Mouse (Mus musculus) MEL (cell line): ENCODE measurements around the gene Ptgir. TPM values are rescaled to one million over a fixed set of nuclear protein-coding genes. Genes with fewer than 3 reads are reported as not detected.

Experiments used
- DNase-seq: peaks from one replicate; pipeline ENCODE4 v3.0.0; 2011; ENCODE audit warnings: low read depth, low spot score
- H3K27ac ChIP-seq: 2 replicates; pipeline ENCODE4 v1.5.1; 2012; ENCODE audit warnings: low read depth, mild to moderate bottlenecking, control low read depth, low read length, moderate library complexity; ENCODE audit not compliant: control insufficient read depth
- H3K27me3 ChIP-seq, 2 experiments: fragments of 150-350 bp in 1 of 2; sonication (generic) in 1 of 2; 2 replicates each; pipeline ENCODE4 v1.6.1; 2012; ENCODE audit warnings: low read length in 2 of 2, mild to moderate bottlenecking in 2 of 2, improper control_type of control experiment in 1 of 2, moderate library complexity in 1 of 2; ENCODE audit not compliant: insufficient read depth in 2 of 2, control insufficient read depth in 1 of 2
- H3K36me3 ChIP-seq, 2 experiments: 2 replicates each; pipeline ENCODE4 v1.6.1; 2012 to 2014; ENCODE audit warnings: low read length in 2 of 2, improper control_type of control experiment in 1 of 2, inconsistent platforms in 1 of 2, mild to moderate bottlenecking in 1 of 2; ENCODE audit not compliant: insufficient read depth in 2 of 2, control insufficient read depth in 1 of 2
- H3K4me1 ChIP-seq, 2 experiments: fragments of 150-350 bp in 1 of 2; sonication (generic) in 1 of 2; 2 replicates each; pipeline ENCODE4 v1.6.1; 2012; ENCODE audit warnings: low read length in 2 of 2, improper control_type of control experiment in 1 of 2, mild to moderate bottlenecking in 1 of 2; ENCODE audit not compliant: insufficient read depth in 2 of 2, control insufficient read depth in 1 of 2
- H3K4me3 ChIP-seq, 2 experiments: fragments of 150-350 bp in 1 of 2; sonication (generic) in 1 of 2; 2 replicates each; pipeline ENCODE4 v1.5.1; 2012; ENCODE audit warnings: low read depth in 2 of 2, low read length in 2 of 2, mild to moderate bottlenecking in 2 of 2, moderate library complexity in 2 of 2, control low read depth in 1 of 2, improper control_type of control experiment in 1 of 2; ENCODE audit not compliant: control insufficient read depth in 1 of 2, insufficient read depth in 1 of 2
- H3K79me2 ChIP-seq: 2 replicates; pipeline ENCODE4 v1.6.1; 2012; ENCODE audit warnings: mild to moderate bottlenecking, low read length, moderate library complexity; ENCODE audit not compliant: control insufficient read depth, poor library complexity, insufficient read depth
- H3K9ac ChIP-seq: 2 replicates; pipeline ENCODE4 v1.6.1; 2012; ENCODE audit warnings: low read depth, mild to moderate bottlenecking, control low read depth, low read length, moderate library complexity; ENCODE audit not compliant: control insufficient read depth, poor library complexity, severe bottlenecking
- H3K9me3 ChIP-seq: fragments of 150-350 bp; sonication (generic); replicated peaks from 2 replicates; pipeline ENCODE4 v1.6.1; 2012; ENCODE audit warnings: mild to moderate bottlenecking, low read length, improper control_type of control experiment, moderate library complexity; ENCODE audit not compliant: insufficient read depth
- GATA1 ChIP-seq: IDR thresholded peaks from 2 replicates; pipeline ENCODE4 v1.6.1; 2011; ENCODE audit warnings: low read depth, low read length, improper control_type of control experiment
- HCFC1 ChIP-seq: IDR thresholded peaks from 2 replicates; pipeline ENCODE4 v1.6.1; 2012; ENCODE audit warnings: low read depth, mild to moderate bottlenecking, inconsistent platforms, low read length, improper control_type of control experiment, moderate library complexity
- KAT2A ChIP-seq: conservative IDR thresholded peaks from 2 replicates; pipeline ENCODE4 v1.6.1; 2012; ENCODE audit warnings: low read depth, low read length, improper control_type of control experiment, inconsistent platforms
- MAFK ChIP-seq: IDR thresholded peaks from 2 replicates; pipeline ENCODE4 v1.6.1; 2011; ENCODE audit warnings: low read depth, mild to moderate bottlenecking, low read length, improper control_type of control experiment, borderline replicate concordance
- MAZ ChIP-seq: IDR thresholded peaks from 2 replicates; pipeline ENCODE4 v1.6.1; 2012; ENCODE audit warnings: low read depth, mild to moderate bottlenecking, inconsistent platforms, low read length, improper control_type of control experiment
- MEF2A ChIP-seq: IDR thresholded peaks from 2 replicates; pipeline ENCODE4 v1.6.1; 2014; ENCODE audit warnings: low read depth, mild to moderate bottlenecking, inconsistent platforms, low read length, improper control_type of control experiment; ENCODE audit not compliant: poor library complexity, insufficient replicate concordance, severe bottlenecking; ENCODE audit errors: extremely low read depth
- POLR2AphosphoS2 ChIP-seq: IDR thresholded peaks from 2 replicates; pipeline ENCODE4 v1.6.1; 2011; ENCODE audit warnings: low read length, improper control_type of control experiment
- RAD21 ChIP-seq: IDR thresholded peaks from 2 replicates; pipeline ENCODE4 v1.6.1; 2011; ENCODE audit warnings: mild to moderate bottlenecking, low read depth, low read length, improper control_type of control experiment
- TBP ChIP-seq: IDR thresholded peaks from 2 replicates; pipeline ENCODE4 v1.8.0; 2011; ENCODE audit warnings: low read depth, low read length, improper control_type of control experiment
- TCF12 ChIP-seq: IDR thresholded peaks from 2 replicates; pipeline ENCODE4 v1.6.1; 2014; ENCODE audit warnings: low read depth, mild to moderate bottlenecking, inconsistent platforms, low read length, improper control_type of control experiment, moderate library complexity
- USF1 ChIP-seq: IDR thresholded peaks from 2 replicates; pipeline ENCODE4 v1.6.1; 2014; ENCODE audit warnings: low read depth, mild to moderate bottlenecking, inconsistent platforms, low read length, improper control_type of control experiment, moderate library complexity
- ZKSCAN1 ChIP-seq: IDR thresholded peaks from 2 replicates; pipeline ENCODE4 v1.6.1; 2012; ENCODE audit warnings: low read depth, mild to moderate bottlenecking, inconsistent platforms, low read length, improper control_type of control experiment, moderate library complexity
- ZNF384 ChIP-seq: IDR thresholded peaks from 2 replicates; pipeline ENCODE4 v1.6.1; 2012; ENCODE audit warnings: low read depth, mild to moderate bottlenecking, inconsistent platforms, low read length, improper control_type of control experiment
- polyA plus RNA-seq, 2 experiments: library from polyadenylated mRNA; stranded (reverse) in 1 of 2; unstranded in 1 of 2; fragments of >175 nt in 1 of 2; fragments of >200 nt in 1 of 2; gene quantifications; 2 replicates each; pipeline versions ENCODE4 v1.2.1 to v1.2.4; 2012; ENCODE audit warnings: low replicate concordance in 2 of 2, low read depth in 1 of 2; ENCODE audit not compliant: insufficient read length in 2 of 2, insufficient read depth in 1 of 2, missing spikeins in 1 of 2
- total RNA-seq: library from RNA; depleted of rRNA; stranded (reverse); fragments of 300-350 nt; gene quantifications from 2 replicates; pipeline ENCODE4 v1.2.3, GENCODE M21; 2012

Ptgir gene
- total and polyA plus RNA-seq, 3 experiments = 22.8 to 23.7 TPM; not detected in 1

GRCm38 (mm10) chr7:16885271-16885776 is 21.0 kb upstream of the Ptgir start:
- H3K36me3 ChIP-seq = no peaks in the 10 kb centered on the region
- no peak for DNase-seq
- H3K27ac ChIP-seq = no peak overlapping the region
- no peaks in the 10 kb centered on the region for H3K79me2 ChIP-seq
- no peak overlapping the region for H3K9ac ChIP-seq
- TF ChIP-seq TBP = no peak
- no peak for TF ChIP-seq USF1
- no peaks in the 10 kb centered on the region for H3K27me3 ChIP-seq
- no peaks in the 10 kb centered on the region for H3K9me3 ChIP-seq
- no peak overlapping the region for H3K4me3 ChIP-seq
- H3K4me1 ChIP-seq = peaks cover 3 to 5% of the 10 kb centered on the region in 2 experiments; a peak in 2 of 4 replicates

- Histone ChIP-seq H3K27me3 (no peaks in the 10 kb centered on the region), H3K4me3 (no peak overlapping the region), H3K79me2 (no peaks in the 10 kb centered on the region), H3K9ac (no peak overlapping the region), H3K36me3 (no peaks in the 10 kb centered on the region), H3K9me3 (no peaks in the 10 kb centered on the region), H3K4me1 (peaks cover 3 to 5% of the 10 kb centered on the region in 2 experiments; a peak in 2 of 4 replicates), H3K27ac (no peak overlapping the region)
- no peak for DNase-seq
- no peak for TF ChIP-seq MEF2A
- TF ChIP-seq MAFK = no peak
- TF ChIP-seq RAD21 = no peak
- no peak for TF ChIP-seq ZNF384
- TF ChIP-seq ZKSCAN1 = no peak
- no peak for TF ChIP-seq POLR2AphosphoS2
- no peak for TF ChIP-seq TCF12
- TF ChIP-seq HCFC1 = no peak
Measured at GRCm38 (mm10) chr7:16885905-16886304, 20.4 kb upstream of the Ptgir start.

DNA sequence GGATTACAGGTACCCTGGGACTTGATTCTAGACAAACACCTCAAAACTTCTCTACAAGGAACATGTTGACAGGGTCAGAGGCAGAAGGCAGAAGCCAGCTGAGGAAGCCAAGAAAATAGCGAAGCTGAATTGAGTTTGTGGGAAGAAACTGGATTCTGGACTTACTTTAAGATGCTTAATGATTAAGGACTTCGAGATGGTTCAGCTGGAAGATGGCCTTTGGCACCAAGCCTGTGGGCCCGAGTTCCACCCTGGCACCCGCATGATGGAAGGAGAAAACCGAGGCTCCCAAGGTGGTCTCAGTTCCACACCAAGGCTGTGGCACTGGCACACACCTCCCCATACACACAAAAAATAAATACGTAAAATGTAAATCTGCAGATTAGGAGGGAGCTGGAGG is 15.8 kb upstream of the Ptgir start:
- TF ChIP-seq MAZ = no peak
- no peak for TF ChIP-seq GATA1
- no peak for TF ChIP-seq KAT2A
- TF ChIP-seq, all 39 proteins: peak for 0
- H3K27ac ChIP-seq = no peak overlapping the region
- no peaks in the 10 kb centered on the region for H3K27me3 ChIP-seq
- H3K9me3 ChIP-seq = no peaks in the 10 kb centered on the region
- H3K36me3 ChIP-seq = no peaks in the 10 kb centered on the region
- no peak overlapping the region; a peak in 1 of 4 replicates for H3K4me3 ChIP-seq
- no peaks in the 10 kb centered on the region for H3K79me2 ChIP-seq
- peaks cover 0 to 10% of the 10 kb centered on the region in 2 experiments; a peak in 2 of 4 replicates for H3K4me1 ChIP-seq
- DNase-seq = no peak
- no peak overlapping the region for H3K9ac ChIP-seq
